Mouse (Mus musculus) monocyte, adult 5-6 weeks (primary cell): ENCODE measurements around the gene Uri1. TPM values are rescaled to one million over a fixed set of nuclear protein-coding genes. Genes with fewer than 3 reads are reported as not detected.

ENCODE experiments used
- ATAC-seq: fragments of 153-309, 156-312 bp; replicated peaks from 2 replicates; pipeline ENCODE4 v1.8.0; 2017; ENCODE audit warnings: mild to moderate bottlenecking; ENCODE audit not compliant: low TSS enrichment, insufficient number of reproducible peaks, severe bottlenecking, poor library complexity, low FRiP score
- total RNA-seq: library from RNA; stranded (forward); fragments of 200-1000, 200-491, 200-594 nt; gene quantifications from 3 replicates; pipeline ENCODE4 v1.2.3, GENCODE M21; 2017

The Uri1 gene
- total RNA-seq: 31.2 to 52.7 TPM (median 52.2 TPM) in 3 replicates

DNA sequence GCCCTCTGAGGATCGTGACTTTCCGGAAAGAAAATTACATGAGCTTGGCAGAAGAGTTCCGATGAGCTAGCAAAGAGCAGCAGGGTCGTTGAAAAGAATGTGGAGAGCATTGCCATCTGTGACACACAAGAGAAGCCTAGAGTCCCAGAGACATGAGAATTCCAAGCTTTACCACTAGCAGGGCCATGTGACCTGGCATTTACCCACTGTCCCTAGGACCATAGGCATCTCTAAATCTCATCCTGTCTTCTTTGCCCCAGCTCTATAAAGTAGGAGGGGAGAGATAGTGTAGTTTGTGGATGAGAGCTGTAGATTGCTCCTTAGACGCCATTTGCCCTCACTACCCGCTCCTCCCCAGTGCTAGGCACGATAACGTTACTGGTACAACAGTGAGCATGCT is at the start of gene Uri1:
TSS of gene Uri1 (minus strand) at position 101 of the 400 bp plus-strand sequence.
- no peak for ATAC-seq

- no peak for ATAC-seq
Observed at GRCm38 (mm10) chr7:38071065-38071464, 47.7 kb upstream of the Uri1 start.

GRCm38 (mm10) chr7:38070663-38071062 is 47.3 kb upstream of the Uri1 start:
- ATAC-seq: no peak

- no peak for ATAC-seq
Observed at GRCm38 (mm10) chr7:38064431-38064830, 41.1 kb upstream of the Uri1 start.

DNA sequence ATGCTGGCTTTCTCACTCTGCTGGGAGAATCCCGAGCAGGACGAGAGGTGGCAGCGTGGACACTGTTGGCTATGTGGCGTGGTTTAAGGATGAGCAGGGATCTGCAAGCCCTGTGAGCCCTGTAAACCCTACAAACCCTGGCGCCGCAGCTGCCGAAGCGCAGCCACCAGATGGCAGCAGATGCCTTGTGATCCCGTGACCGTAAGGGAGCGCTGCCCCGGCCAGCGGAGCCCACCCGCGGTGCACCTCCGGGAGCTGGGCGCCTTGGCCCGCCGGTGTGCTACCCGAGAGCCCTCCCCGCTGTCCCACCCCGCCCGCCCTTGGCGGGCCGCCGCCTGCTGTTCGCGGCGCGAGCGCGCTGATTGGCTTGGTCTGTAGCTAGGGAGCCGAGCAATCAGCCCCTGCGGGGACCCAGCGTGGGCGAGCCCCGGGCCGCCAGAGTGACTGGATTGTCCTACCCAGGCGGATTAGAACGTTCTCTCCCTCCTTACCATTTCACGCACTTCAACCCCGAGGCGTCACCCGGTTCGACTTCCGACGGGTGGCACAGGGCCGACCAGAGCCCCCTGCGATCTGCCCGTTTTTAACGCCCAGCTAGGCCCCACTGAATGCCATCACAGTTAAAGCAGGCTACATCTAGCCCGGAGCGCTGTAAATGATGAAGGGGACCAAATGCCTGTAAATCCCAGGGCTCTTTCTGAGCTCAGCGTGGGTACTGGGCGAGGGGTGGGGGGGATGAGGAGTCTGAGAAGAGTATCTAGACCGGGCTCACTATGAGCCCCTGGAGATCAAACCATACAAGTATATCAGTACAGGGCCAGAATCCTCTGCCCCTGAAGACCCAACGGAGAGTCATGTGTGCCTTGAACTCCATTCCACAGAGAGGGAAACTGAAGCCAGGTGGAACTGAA is 38.0 kb upstream of the Uri1 start:
- ATAC-seq: peak; percentile 83

DNA sequence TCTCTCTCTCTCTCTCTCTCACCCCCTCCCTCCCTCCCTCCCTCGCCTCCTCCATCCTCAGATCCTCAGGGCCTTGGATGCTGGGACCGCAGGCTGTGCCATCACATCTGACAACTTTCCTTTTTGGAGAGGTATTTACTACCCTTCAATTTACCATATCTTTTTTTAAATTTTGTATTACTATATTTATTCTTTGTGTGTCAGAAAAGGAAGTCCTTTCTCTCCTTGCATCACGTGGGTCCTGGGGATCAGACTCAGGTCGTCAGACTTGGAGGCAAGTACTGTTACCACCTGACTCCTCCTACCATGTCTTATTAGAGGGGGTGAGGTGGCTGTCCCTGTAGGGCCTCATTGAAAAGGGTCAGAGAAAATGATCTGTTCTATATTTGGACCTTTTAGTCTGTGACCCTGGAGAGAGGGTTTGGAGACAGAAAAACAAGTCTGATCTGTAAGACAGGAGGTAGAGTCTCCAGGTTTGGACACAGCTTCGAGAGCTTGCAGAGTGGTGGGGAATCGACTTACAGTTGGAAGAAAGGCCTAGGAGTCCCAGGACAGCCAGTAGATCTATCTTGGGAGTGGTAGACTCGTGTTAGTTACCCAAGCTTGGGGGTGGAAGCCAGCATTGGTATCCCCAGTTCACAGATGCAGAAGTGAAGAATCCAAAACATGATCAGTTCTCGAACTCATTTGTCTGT is 36.4 kb upstream of the Uri1 start:
- ATAC-seq: no peak

DNA sequence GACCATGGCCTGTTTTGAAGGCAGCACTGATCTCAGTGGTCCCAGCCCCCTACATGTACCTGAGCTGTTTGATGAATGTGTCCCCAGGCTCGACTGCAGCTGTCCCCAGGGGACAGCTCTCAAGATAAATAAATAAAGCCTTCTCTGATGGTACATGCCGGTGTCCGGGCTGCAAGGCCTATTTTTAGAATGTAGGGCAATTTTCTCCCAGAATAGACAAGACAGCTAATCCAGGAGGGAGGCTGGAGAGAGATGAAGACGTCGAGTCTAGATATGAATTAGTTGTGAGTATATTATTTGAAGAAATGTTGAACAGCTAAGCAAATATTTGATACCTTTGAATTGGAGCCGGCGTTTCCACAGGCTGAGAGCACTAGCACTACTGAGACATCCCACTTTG is 35.7 kb upstream of the Uri1 start:
- no peak for ATAC-seq

DNA sequence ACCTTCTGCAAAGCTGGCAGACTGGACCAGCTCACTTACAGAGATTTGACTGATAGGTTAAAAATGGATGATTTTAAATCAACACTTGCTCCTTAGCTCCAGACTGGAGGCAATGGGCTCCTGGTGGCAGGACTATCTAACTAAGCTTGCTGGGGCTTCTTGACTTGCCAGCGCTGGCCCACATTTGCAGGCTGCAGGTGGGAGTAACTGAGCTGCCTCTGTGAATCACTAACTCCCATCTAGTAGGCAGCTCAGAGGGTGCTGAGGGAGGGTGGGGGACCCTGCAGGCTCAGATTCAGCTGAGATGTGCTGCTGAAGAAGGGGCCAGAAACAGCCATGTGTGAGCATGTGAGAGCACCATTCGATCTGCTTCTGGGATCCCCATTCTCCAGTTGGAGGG is 32.6 kb upstream of the Uri1 start:
- no peak for ATAC-seq

DNA sequence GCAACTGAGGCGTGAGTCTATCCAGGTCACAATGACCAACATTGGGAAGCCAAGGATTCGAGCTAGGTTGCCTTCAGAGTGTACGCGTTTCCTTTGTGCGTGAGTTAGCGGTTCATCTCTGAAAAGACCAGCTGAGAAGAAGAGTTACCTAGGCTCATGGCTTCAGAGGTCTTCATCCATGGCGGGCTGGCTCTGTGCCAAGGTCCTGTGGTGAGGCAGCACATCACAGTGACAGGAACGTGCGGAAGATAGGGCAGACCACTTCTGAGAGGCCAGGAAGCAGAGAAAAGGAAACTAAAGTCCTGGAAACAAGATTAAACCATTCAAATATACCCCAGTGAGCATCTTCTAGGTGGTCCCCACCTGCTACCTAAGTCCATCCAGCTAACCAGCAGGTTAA is 30.9 kb upstream of the Uri1 start:
- no peak for ATAC-seq

DNA sequence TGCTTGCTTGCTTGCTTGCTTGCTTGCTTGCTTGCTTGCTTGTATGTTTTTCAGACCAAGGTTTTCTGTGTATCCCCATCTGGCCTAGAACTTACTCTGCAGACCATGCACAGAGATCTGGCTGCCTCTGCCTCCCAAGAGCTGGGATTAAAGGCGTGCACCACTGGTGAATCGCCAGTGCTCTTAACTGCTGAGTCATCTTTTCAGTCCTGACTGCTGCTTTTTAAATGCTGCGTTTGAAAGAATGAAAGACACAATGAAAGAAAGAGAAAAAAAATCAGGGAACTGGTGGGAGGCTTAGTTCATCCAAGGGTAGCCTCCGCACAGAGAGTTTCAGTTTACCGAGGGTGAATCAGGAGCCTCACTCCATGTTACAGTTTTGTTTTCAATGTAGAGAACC is 23.9 kb upstream of the Uri1 start:
- no peak for ATAC-seq

GRCm38 (mm10) chr7:38041244-38041643 is 17.9 kb upstream of the Uri1 start:
- no peak for ATAC-seq

DNA sequence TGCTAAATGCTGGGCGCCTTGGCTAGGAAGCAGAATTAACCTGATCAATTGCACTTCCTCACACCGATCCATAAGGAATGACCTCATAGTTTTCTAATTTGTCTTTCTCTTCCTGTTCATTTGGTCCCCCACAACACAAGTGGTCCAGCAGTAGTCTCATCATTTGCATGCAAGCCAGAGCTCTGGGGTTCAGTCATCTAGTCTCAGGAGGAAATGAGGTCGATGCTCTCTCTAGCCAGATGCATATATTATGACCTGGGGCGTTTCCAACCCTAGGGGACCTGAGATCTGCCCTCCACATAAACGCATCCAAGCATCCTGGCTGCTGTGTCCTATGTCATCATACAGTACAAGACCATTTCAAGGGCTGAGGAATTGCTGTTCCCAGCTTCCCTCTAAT is 14.2 kb upstream of the Uri1 start:
- ATAC-seq: no peak

DNA sequence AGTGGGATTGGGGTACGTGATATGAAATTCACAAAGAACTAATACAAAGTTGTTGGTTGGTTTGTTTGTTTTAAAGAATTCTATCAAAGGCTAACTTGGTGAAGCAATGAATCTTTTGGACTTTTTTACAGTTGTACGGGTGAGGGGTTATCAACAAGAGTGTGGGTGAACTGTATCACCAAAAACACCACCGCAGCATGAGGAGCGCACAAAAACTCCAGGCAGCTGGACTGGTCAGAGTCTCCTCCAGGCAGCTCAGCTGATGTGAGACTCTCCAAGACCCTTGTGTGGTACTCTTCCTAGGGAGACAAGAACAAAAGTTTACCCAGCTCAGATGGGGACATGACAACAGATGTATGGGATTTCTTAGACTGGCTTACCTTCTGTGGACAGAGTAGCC is 7.8 kb upstream of the Uri1 start:
- ATAC-seq: no peak

DNA sequence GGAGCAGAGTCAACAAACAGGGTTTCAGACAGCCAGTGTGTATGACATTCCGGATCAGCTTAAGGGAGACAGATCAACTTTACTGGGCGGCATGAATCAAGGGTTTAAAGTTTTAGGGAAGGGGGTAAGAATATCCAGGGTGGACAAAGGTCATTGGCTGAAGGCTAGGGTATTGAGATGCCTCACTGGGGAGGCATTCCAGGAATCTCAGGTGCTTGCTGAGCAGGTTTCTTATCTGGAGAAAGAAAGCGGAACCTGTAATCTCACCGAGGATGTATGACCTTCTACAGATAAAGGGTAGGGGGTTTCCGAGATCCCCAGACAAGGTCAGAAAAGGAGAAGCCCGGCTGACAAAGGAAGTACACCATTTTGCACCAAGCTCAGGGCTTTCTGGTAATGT is 7.3 kb upstream of the Uri1 start:
- no peak for ATAC-seq

- ATAC-seq: no peak
Observed at GRCm38 (mm10) chr7:38029986-38030385, 6.6 kb upstream of the Uri1 start.

- ATAC-seq: no peak
Observed at GRCm38 (mm10) chr7:38029083-38029482, 5.7 kb upstream of the Uri1 start.

- ATAC-seq: no peak
Observed at GRCm38 (mm10) chr7:38027940-38028600, 4.7 kb upstream of the Uri1 start.

GRCm38 (mm10) chr7:38024839-38025238 is 1.5 kb upstream of the Uri1 start:
- ATAC-seq: no peak

DNA sequence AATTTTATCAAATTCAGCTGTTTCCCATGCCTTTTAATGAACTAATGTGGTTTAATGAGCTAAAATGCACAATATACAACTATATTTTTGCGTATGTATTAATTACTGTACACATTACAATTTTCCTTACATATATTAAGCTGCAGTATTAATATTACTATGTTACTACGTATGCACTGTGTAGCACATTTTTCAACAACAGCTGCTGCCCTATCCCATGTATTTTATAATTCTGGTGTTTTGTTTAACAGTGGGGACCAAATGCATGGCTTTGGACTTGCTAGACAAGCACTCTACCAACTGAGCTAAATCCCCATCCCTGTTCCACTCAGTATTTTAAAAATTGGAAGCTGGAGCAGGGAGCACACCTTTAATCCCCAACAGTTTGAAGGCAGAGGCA is 3.6 kb downstream of the Uri1 start:
- ATAC-seq: no peak

DNA sequence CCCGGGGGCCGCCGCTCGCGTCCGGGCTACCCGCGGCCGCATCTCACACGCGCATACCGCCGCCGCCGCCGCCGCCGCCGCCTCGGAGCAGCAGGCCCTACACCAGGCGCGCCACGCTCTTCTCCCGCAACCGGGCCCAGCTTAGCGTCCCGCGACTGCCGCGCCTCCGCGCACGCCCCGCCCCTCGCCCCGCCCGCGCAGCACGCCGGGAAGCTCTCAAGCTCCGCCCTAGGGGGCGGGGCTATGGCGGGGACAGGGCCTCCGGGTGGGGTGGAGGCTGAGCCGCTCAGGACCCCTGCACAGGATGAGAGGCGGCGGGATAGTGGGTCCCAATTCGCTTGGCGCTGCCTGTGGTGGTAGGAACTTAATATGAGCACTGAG is 4.0 kb downstream of the Uri1 start:
- peak; percentile 69 for ATAC-seq
